Mouse (Mus musculus): ENCODE results near the gene Katna1. TPM values are rescaled to one million over a fixed set of nuclear protein-coding genes. Genes with fewer than 3 reads are reported as not detected.

The Katna1 gene
- polyA plus RNA-seq, 1 experiment from 2014 or later = 34.4 TPM

- ATAC-seq (no peak), DNase-seq (ENCODE audit: low read depth, low spot score) (no peak)
- POLR2A ChIA-PET = interaction anchor here (0.6 kb wide), 1 partner anchor 48 kb away, joined by 5 read pairs; no protein-coding TSS in a partner anchor
- no peak for TF ChIP-seq CTCF (IDR thresholded peaks at IDR 0.05)
- in situ Hi-C loops (cut with MboI; ENCODE audit: low pct_unique_long_range_greater_than_20kb) = loop anchor here (25.0 kb wide), 1 partner anchor 1966 kb away; the partner anchor contains the start of genes Fbxo5 and Mtrf1l
- no peaks in the 10 kb centered on the region for H3K27me3 ChIP-seq
- CTCF ChIA-PET = interaction anchor here (1.2 kb wide), 1 partner anchor 10 kb away, joined by 3 read pairs; no protein-coding TSS in a partner anchor
Observed at GRCm38 (mm10) chr10:7778361-7778760, 52.6 kb downstream of the Katna1 start.

- in situ Hi-C loops (cut with MboI; ENCODE audit: low pct_unique_long_range_greater_than_20kb) = loop anchor here (25.0 kb wide), 1 partner anchor 1967 kb away; the partner anchor contains the start of genes Fbxo5 and Mtrf1l
- POLR2A ChIA-PET = no interaction called here
- CTCF ChIA-PET = no interaction called here
- DNase-seq (ENCODE audit: low read depth, low spot score) (no peak), ATAC-seq (no peak)
- TF ChIP-seq CTCF (IDR thresholded peaks at IDR 0.05) = no peak
- no peaks in the 10 kb centered on the region for H3K27me3 ChIP-seq
Observed at GRCm38 (mm10) chr10:7779751-7780237, 54.0 kb downstream of the Katna1 start.

GRCm38 (mm10) chr10:7780238-7781176 lies 54.7 kb downstream of the Katna1 start:
- in situ Hi-C loops (cut with MboI; ENCODE audit: low pct_unique_long_range_greater_than_20kb) = loop anchor here (25.0 kb wide), 1 partner anchor 1968 kb away; the partner anchor contains the start of genes Fbxo5 and Mtrf1l
- ATAC-seq (peak; percentile 91), DNase-seq (ENCODE audit: low read depth, low spot score) (peak; percentile 35)
- no peak for TF ChIP-seq CTCF (IDR thresholded peaks at IDR 0.05)
- no peaks in the 10 kb centered on the region for H3K27me3 ChIP-seq
- ChIA-PET CTCF (no interaction called here), POLR2A (interaction anchor here (0.6 kb wide), 1 partner anchor 12 kb away, joined by 3 read pairs; the partner anchor contains the start of gene Ginm1)

- no peaks in the 10 kb centered on the region for H3K27me3 ChIP-seq
- no peak for ATAC-seq
- TF ChIP-seq CTCF (IDR thresholded peaks at IDR 0.05) = no peak
Observed at GRCm38 (mm10) chr10:7781214-7781613, 55.4 kb downstream of the Katna1 start.

GRCm38 (mm10) chr10:7787319-7787718 lies 61.5 kb downstream of the Katna1 start:
- in situ Hi-C loops (cut with MboI; ENCODE audit: low pct_unique_long_range_greater_than_20kb) = loop anchor here (25.0 kb wide), 1 partner anchor 1975 kb away; the partner anchor contains the start of genes Fbxo5 and Mtrf1l
- ATAC-seq (no peak), DNase-seq (ENCODE audit: low read depth, low spot score) (no peak)
- ChIA-PET POLR2A (no interaction called here), CTCF (interaction anchor here (1.2 kb wide), 1 partner anchor 9 kb away, joined by 3 read pairs; no protein-coding TSS in a partner anchor)
- no peaks in the 10 kb centered on the region for H3K27me3 ChIP-seq
- no peak for TF ChIP-seq CTCF (IDR thresholded peaks at IDR 0.05)

More at GRCm38 (mm10) chr10:7781214-7781613, 55.4 kb downstream of the Katna1 start:
- in situ Hi-C loops (cut with MboI; ENCODE audit: low pct_unique_long_range_greater_than_20kb) = loop anchor here (25.0 kb wide), 1 partner anchor 1969 kb away; the partner anchor contains the start of genes Fbxo5 and Mtrf1l
- DNase-seq (ENCODE audit: low read depth, low spot score) = no peak
- ChIA-PET CTCF (no interaction called here), POLR2A (interaction anchor here (0.6 kb wide), 1 partner anchor 11 kb away, joined by 3 read pairs; the partner anchor contains the start of gene Ginm1)

GRCm38 (mm10) chr10:7792254-7792750 lies 66.5 kb downstream of the Katna1 start:
- TF ChIP-seq CTCF (IDR thresholded peaks at IDR 0.05) = no peak
- no peak for DNase-seq (ENCODE audit: low read depth, low spot score)
- ChIA-PET POLR2A (interaction anchor here (0.7 to 0.9 kb wide), 2 partner anchors 11 to 20 kb away, joined by 3 read pairs; no protein-coding TSS in a partner anchor), CTCF (interaction anchor here (0.7 kb wide), 1 partner anchor 16 kb away, joined by 3 read pairs; no protein-coding TSS in a partner anchor)
- ATAC-seq = peak; percentile 29
- no peaks in the 10 kb centered on the region for H3K27me3 ChIP-seq
- in situ Hi-C loops (cut with MboI; ENCODE audit: low pct_unique_long_range_greater_than_20kb) = loop anchor here (25.0 kb wide), 1 partner anchor 1980 kb away; the partner anchor contains the start of genes Fbxo5 and Mtrf1l

GRCm38 (mm10) chr10:7792751-7793385 lies 67.1 kb downstream of the Katna1 start, which contains the start of the genes Ginm1 and Ppil4:
Gene Ginm1, minus strand, starts transcription at chr10:7792824.
Gene Ppil4, plus strand, starts transcription at chr10:7792891.
- in situ Hi-C loops (cut with MboI; ENCODE audit: low pct_unique_long_range_greater_than_20kb) = loop anchor here (25.0 kb wide), 1 partner anchor 1981 kb away; the partner anchor contains the start of genes Fbxo5 and Mtrf1l
- peak; percentile 24 for DNase-seq (ENCODE audit: low read depth, low spot score)
- ChIA-PET CTCF (interaction anchor here (0.7 to 0.8 kb wide), 2 partner anchors 9 to 17 kb away, joined by 3 read pairs; no protein-coding TSS in a partner anchor), POLR2A (interaction anchor here (0.7 to 0.9 kb wide), 3 partner anchors 11 to 20 kb away, joined by 3 read pairs; no protein-coding TSS in a partner anchor)
- no peaks in the 10 kb centered on the region for H3K27me3 ChIP-seq
- ATAC-seq = peak; percentile 72
- no peak for TF ChIP-seq CTCF (IDR thresholded peaks at IDR 0.05)

GRCm38 (mm10) chr10:7801258-7801657 lies 75.5 kb downstream of the Katna1 start:
- no peak for TF ChIP-seq CTCF (IDR thresholded peaks at IDR 0.05)

GRCm38 (mm10) chr10:7802519-7803140 lies 76.8 kb downstream of the Katna1 start:
- TF ChIP-seq CTCF (IDR thresholded peaks at IDR 0.05) = no peak
- ATAC-seq (no peak), DNase-seq (ENCODE audit: low read depth, low spot score) (no peak)
- in situ Hi-C loops (cut with MboI; ENCODE audit: low pct_unique_long_range_greater_than_20kb) = loop anchor here (25.0 kb wide), 1 partner anchor 710 kb away; the partner anchor contains the start of gene Ust
- CTCF ChIA-PET = interaction anchor here (1.0 kb wide), 1 partner anchor 10 kb away, joined by 3 read pairs; the partner anchor contains the start of genes Ginm1 and Ppil4
- H3K27me3 ChIP-seq = no peaks in the 10 kb centered on the region
- POLR2A ChIA-PET = no interaction called here

More at GRCm38 (mm10) chr10:7801258-7801657, 75.5 kb downstream of the Katna1 start:
- ChIA-PET POLR2A (no interaction called here), CTCF (no interaction called here)
- H3K27me3 ChIP-seq = no peaks in the 10 kb centered on the region
- DNase-seq (ENCODE audit: low read depth, low spot score) (no peak), ATAC-seq (no peak)
- in situ Hi-C loops (cut with MboI; ENCODE audit: low pct_unique_long_range_greater_than_20kb) = loop anchor here (25.0 kb wide), 1 partner anchor 711 kb away; the partner anchor contains the start of gene Ust

Measured in Patski (cell line).